Mouse (Mus musculus): Measurements from ENCODE around the gene Pacrg.

DNA sequence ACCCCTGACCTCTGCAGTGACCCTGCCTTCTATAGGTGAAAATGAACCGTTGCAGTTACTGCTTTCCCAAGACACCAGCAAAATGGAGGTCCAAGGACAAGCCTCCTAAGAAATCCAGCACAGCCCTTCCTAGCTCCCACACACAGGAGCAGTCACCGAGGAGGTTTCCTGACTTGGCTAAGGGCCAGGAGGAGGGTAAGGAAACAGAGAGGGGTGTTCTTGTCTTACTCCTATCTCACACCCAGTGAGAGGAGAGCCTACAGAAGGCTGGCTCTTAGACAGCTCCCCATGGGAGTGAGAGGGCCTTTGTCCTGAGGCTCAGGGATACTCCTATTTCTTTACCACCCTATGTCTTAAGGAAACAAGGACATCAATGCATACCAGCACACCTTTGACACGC is 361.7 kb downstream of the Pacrg start:
- TF ChIP-seq MYC (IDR thresholded peaks at IDR 0.05; ENCODE audit: low read depth, low read length) (no peak), SMC3 (IDR thresholded peaks at IDR 0.05; ENCODE audit: low read depth, low read length) (no peak), NELFE (IDR thresholded peaks at IDR 0.05; ENCODE audit: low read depth, low read length) (no peak), MAX (IDR thresholded peaks at IDR 0.05; ENCODE audit: low read length) (no peak), CTCF (conservative IDR thresholded peaks at IDR 0.05 in 1 of 2, IDR thresholded peaks at IDR 0.05 in 1 of 2; ENCODE audit: low read depth in 2 of 2, low read length in 2 of 2) (no peak), KAT2A (IDR thresholded peaks at IDR 0.05; ENCODE audit: insufficient replicate concordance, low read length) (no peak), POLR2A (IDR thresholded peaks at IDR 0.05; ENCODE audit: low read depth, low read length) (no peak), HCFC1 (IDR thresholded peaks at IDR 0.05; ENCODE audit: low read depth, low read length) (no peak), SIN3A (IDR thresholded peaks at IDR 0.05; ENCODE audit: low read length) (no peak), EP300 (IDR thresholded peaks at IDR 0.05; ENCODE audit: low read length) (no peak)
